Mouse (Mus musculus) forebrain, embryonic 13.5 days (tissue): ENCODE measurements at regions not wholly inside any gene's neighbourhood (a gene's known extent, or its start where the extent isn't known, plus 50 kb on each side); places are given as distances from the start of the nearest gene placed in this dataset.

ENCODE experiments used
- ATAC-seq: fragments of 200-750 bp; cut with Nextera tagmentation; 2 replicates; pipeline ENCODE4 v1.8.0; 2017
- H3K27ac ChIP-seq: fragments of 300-500 bp; sonication (generic); 2 replicates; pipeline ENCODE4 v1.5.1; 2015; ENCODE audit warnings: inconsistent platforms, mild to moderate bottlenecking, moderate library complexity
- H3K27me3 ChIP-seq: fragments of 300-500 bp; sonication (generic); 2 replicates; pipeline ENCODE4 v1.6.1; 2015; ENCODE audit warnings: mild to moderate bottlenecking, inconsistent platforms
- H3K36me3 ChIP-seq: fragments of 300-500 bp; sonication (generic); 2 replicates; pipeline ENCODE4 v1.6.1; 2015; ENCODE audit warnings: mild to moderate bottlenecking, inconsistent platforms; ENCODE audit not compliant: poor library complexity, severe bottlenecking
- H3K4me1 ChIP-seq: fragments of 300-500 bp; sonication (generic); 2 replicates; pipeline ENCODE4 v1.6.1; 2015; ENCODE audit warnings: inconsistent platforms
- H3K4me2 ChIP-seq: fragments of 300-500 bp; sonication (generic); 2 replicates; pipeline ENCODE4 v1.6.1; 2015; ENCODE audit warnings: inconsistent platforms, mild to moderate bottlenecking, moderate library complexity
- H3K4me3 ChIP-seq: fragments of 300-500 bp; sonication (generic); 2 replicates; pipeline ENCODE4 v1.5.1; 2015; ENCODE audit warnings: mild to moderate bottlenecking, inconsistent platforms
- H3K9ac ChIP-seq: fragments of 300-500 bp; sonication (generic); 2 replicates; pipeline ENCODE4 v1.6.1; 2015; ENCODE audit warnings: mild to moderate bottlenecking, inconsistent platforms
- H3K9me3 ChIP-seq: fragments of 300-500 bp; sonication (generic); replicated peaks from 2 replicates; pipeline ENCODE4 v1.6.1; 2016; ENCODE audit warnings: inconsistent platforms
- WGBS: fragments of 180-500 bp; shearing (Covaris S2); methylation state at CpG from one replicate; pipeline ENCODE4 v1.1.7; 2015; 5-methylcytosine and 5-hydroxymethylcytosine counted together

GRCm38 (mm10) chr8:41956878-41957277 lies 540.0 kb upstream of the Frg1 start:
- 96% methylated on average over 1 of the region's 1 CpGs for WGBS
- no peak overlapping the region for H3K4me3 ChIP-seq

GRCm38 (mm10) chr8:41950736-41951135 lies 533.9 kb upstream of the Frg1 start:
- 91% methylated on average over 1 of the region's 1 CpGs for WGBS
- H3K27me3 ChIP-seq = no peaks in the 10 kb centered on the region
- no peak for ATAC-seq

More at GRCm38 (mm10) chr8:41956878-41957277, 540.0 kb upstream of the Frg1 start:
- no peak overlapping the region for H3K4me2 ChIP-seq
- ATAC-seq = no peak; the same call in 1 of the 2 replicates
- no peaks in the 10 kb centered on the region for H3K27me3 ChIP-seq
- H3K36me3 ChIP-seq = no peaks in the 10 kb centered on the region
- H3K9me3 ChIP-seq = no peaks in the 10 kb centered on the region
- H3K27ac ChIP-seq = no peak overlapping the region
- no peak overlapping the region for H3K9ac ChIP-seq
- H3K4me1 ChIP-seq = no peaks in the 10 kb centered on the region

GRCm38 (mm10) chr8:41939298-41939697 lies 522.4 kb upstream of the Frg1 start:
- no peaks in the 10 kb centered on the region for H3K27me3 ChIP-seq
- no peak overlapping the region for H3K9ac ChIP-seq
- H3K9me3 ChIP-seq = no peaks in the 10 kb centered on the region
- no peak overlapping the region for H3K27ac ChIP-seq
- no peak overlapping the region for H3K4me2 ChIP-seq
- ATAC-seq = no peak
- no peaks in the 10 kb centered on the region for H3K4me1 ChIP-seq
- H3K4me3 ChIP-seq = no peak overlapping the region
- no peaks in the 10 kb centered on the region for H3K36me3 ChIP-seq
- WGBS = 86% methylated on average over 4 of the region's 4 CpGs

More at GRCm38 (mm10) chr8:41950736-41951135, 533.9 kb upstream of the Frg1 start:
- Histone ChIP-seq H3K4me2 (no peak overlapping the region), H3K4me3 (no peak overlapping the region), H3K9ac (no peak overlapping the region), H3K27ac (no peak overlapping the region), H3K9me3 (no peaks in the 10 kb centered on the region), H3K36me3 (no peaks in the 10 kb centered on the region), H3K4me1 (no peaks in the 10 kb centered on the region)

GRCm38 (mm10) chr8:41921106-41921505 lies 504.2 kb upstream of the Frg1 start:
- Histone ChIP-seq H3K4me1 (no peaks in the 10 kb centered on the region), H3K9me3 (no peaks in the 10 kb centered on the region), H3K27ac (no peak overlapping the region), H3K27me3 (no peaks in the 10 kb centered on the region), H3K4me3 (no peak overlapping the region), H3K9ac (no peak overlapping the region), H3K36me3 (no peaks in the 10 kb centered on the region), H3K4me2 (no peak overlapping the region)
- no peak for ATAC-seq
- WGBS = 55% methylated on average over 7 of the region's 7 CpGs

GRCm38 (mm10) chr8:41920536-41920935 lies 503.7 kb upstream of the Frg1 start:
- H3K9me3 ChIP-seq = no peaks in the 10 kb centered on the region
- H3K4me3 ChIP-seq = no peak overlapping the region
- WGBS = 77% methylated on average over 3 of the region's 3 CpGs
- no peaks in the 10 kb centered on the region for H3K27me3 ChIP-seq
- H3K27ac ChIP-seq = no peak overlapping the region
- no peak for ATAC-seq
- no peak overlapping the region for H3K9ac ChIP-seq
- H3K4me2 ChIP-seq = no peak overlapping the region
- no peaks in the 10 kb centered on the region for H3K4me1 ChIP-seq
- H3K36me3 ChIP-seq = no peaks in the 10 kb centered on the region

- H3K27ac ChIP-seq = no peak overlapping the region
- H3K9ac ChIP-seq = no peak overlapping the region
- no peak overlapping the region for H3K4me2 ChIP-seq
- no peaks in the 10 kb centered on the region for H3K27me3 ChIP-seq
- no peak overlapping the region for H3K4me3 ChIP-seq
- H3K36me3 ChIP-seq = no peaks in the 10 kb centered on the region
- H3K9me3 ChIP-seq = no peaks in the 10 kb centered on the region
- H3K4me1 ChIP-seq = peaks cover 13% of the 10 kb centered on the region; the same call in 1 of the 2 replicates
- WGBS = 5% methylated on average over 2 of the region's 2 CpGs
- peak; percentile 70; the same call in 1 of the 2 replicates for ATAC-seq
These were observed 461.3 kb upstream of the Frg1 start for GRCm38 (mm10) chr8:41878029-41878748.

GRCm38 (mm10) chr8:41869681-41870356 lies 452.9 kb upstream of the Frg1 start:
- Histone ChIP-seq H3K27me3 (no peaks in the 10 kb centered on the region), H3K9me3 (no peaks in the 10 kb centered on the region), H3K4me2 (no peak overlapping the region), H3K4me1 (no peaks in the 10 kb centered on the region), H3K36me3 (no peaks in the 10 kb centered on the region), H3K9ac (no peak overlapping the region), H3K4me3 (no peak overlapping the region), H3K27ac (no peak overlapping the region)
- ATAC-seq = peak; percentile 81
- WGBS = 46% methylated on average over 3 of the region's 3 CpGs

- no peak overlapping the region for H3K4me2 ChIP-seq
- H3K9ac ChIP-seq = no peak overlapping the region
- WGBS = 62% methylated on average over 7 of the region's 7 CpGs
- no peaks in the 10 kb centered on the region for H3K4me1 ChIP-seq
- no peak overlapping the region for H3K27ac ChIP-seq
- H3K4me3 ChIP-seq = no peak overlapping the region
- ATAC-seq = peak; percentile 65; the same call in 1 of the 2 replicates
- H3K27me3 ChIP-seq = no peaks in the 10 kb centered on the region
- H3K36me3 ChIP-seq = no peaks in the 10 kb centered on the region
- no peaks in the 10 kb centered on the region for H3K9me3 ChIP-seq
These were observed 444.0 kb upstream of the Frg1 start for GRCm38 (mm10) chr8:41860918-41861317.

GRCm38 (mm10) chr8:41831713-41832112 lies 414.8 kb upstream of the Frg1 start:
- H3K9me3 ChIP-seq = no peaks in the 10 kb centered on the region
- WGBS = 83% methylated on average over 4 of the region's 4 CpGs
- H3K36me3 ChIP-seq = no peaks in the 10 kb centered on the region
- no peak overlapping the region for H3K4me2 ChIP-seq
- H3K4me3 ChIP-seq = no peak overlapping the region
- H3K27me3 ChIP-seq = no peaks in the 10 kb centered on the region
- no peaks in the 10 kb centered on the region for H3K4me1 ChIP-seq
- ATAC-seq = no peak
- no peak overlapping the region for H3K9ac ChIP-seq
- no peak overlapping the region for H3K27ac ChIP-seq

- 61% methylated on average over 6 of the region's 6 CpGs for WGBS
- ATAC-seq = no peak
- Histone ChIP-seq H3K36me3 (no peaks in the 10 kb centered on the region), H3K4me1 (no peaks in the 10 kb centered on the region), H3K4me3 (no peak overlapping the region), H3K27ac (no peak overlapping the region), H3K9me3 (no peaks in the 10 kb centered on the region), H3K4me2 (no peak overlapping the region), H3K27me3 (no peaks in the 10 kb centered on the region), H3K9ac (no peak overlapping the region)
These were observed 413.5 kb upstream of the Frg1 start for GRCm38 (mm10) chr8:41830407-41830806.

- H3K27ac ChIP-seq = no peak overlapping the region
- 27% methylated on average over 7 of the region's 7 CpGs for WGBS
- H3K4me2 ChIP-seq = no peak overlapping the region
- H3K27me3 ChIP-seq = no peaks in the 10 kb centered on the region
- no peak overlapping the region for H3K4me3 ChIP-seq
- H3K4me1 ChIP-seq = no peaks in the 10 kb centered on the region
- H3K9ac ChIP-seq = no peak overlapping the region
- peak; percentile 80 for ATAC-seq
- H3K9me3 ChIP-seq = no peaks in the 10 kb centered on the region
- no peaks in the 10 kb centered on the region for H3K36me3 ChIP-seq
These were observed 408.1 kb upstream of the Frg1 start for GRCm38 (mm10) chr8:41824928-41825327.

GRCm38 (mm10) chr8:41823041-41823440 lies 406.2 kb upstream of the Frg1 start:
- WGBS = 88% methylated on average over 8 of the region's 8 CpGs
- Histone ChIP-seq H3K9ac (no peak overlapping the region), H3K4me2 (no peak overlapping the region), H3K4me1 (no peaks in the 10 kb centered on the region), H3K4me3 (no peak overlapping the region), H3K9me3 (no peaks in the 10 kb centered on the region), H3K27ac (no peak overlapping the region), H3K27me3 (no peaks in the 10 kb centered on the region), H3K36me3 (no peaks in the 10 kb centered on the region)
- no peak for ATAC-seq
